Mouse (Mus musculus) frontal cortex, adult (tissue): Measurements from ENCODE around the gene Vash2.
"Not testable (repeated sequence)": the region's sequence is repeated elsewhere in the genome, so short reads cannot be mapped to it uniquely, and the experiment has no call there.

Experiments used
- ATAC-seq: cut with Nextera tagmentation; 2 replicates; pipeline ENCODE4 v1.9.2; 2017; ENCODE audit warnings: mild to moderate bottlenecking, moderate library complexity, mixed read lengths; ENCODE audit not compliant: low TSS enrichment

The Vash2 gene

DNA sequence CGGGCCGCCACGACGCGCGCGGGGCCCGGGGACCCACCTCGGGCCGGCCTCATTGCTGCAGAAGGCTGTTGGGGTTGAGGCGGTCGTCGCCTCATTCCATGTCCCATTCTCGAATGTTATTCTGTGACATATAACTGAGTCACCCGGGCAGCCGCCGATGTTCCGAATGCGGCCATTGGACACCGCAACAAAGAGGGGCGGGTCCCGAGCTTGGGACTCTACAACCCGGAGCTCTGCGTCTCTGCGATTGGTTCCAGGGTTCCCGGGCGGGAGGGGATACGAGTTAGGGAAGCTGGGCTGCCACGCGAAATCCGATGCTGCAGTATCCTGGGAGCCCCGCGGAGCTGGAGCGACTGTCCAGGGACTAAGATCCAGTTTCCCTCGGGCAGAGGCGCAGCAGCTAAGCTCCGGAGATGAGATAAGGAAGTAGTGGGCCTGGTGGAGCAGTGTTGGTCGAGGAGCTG lies at the start of gene Vash2:
Gene Vash2, minus strand, starts transcription at position 197 of the 464 bp plus-strand sequence.
- ATAC-seq, result peak; percentile 87

GRCm38 (mm10) chr1:191026021-191026713 lies 47.1 kb upstream of the Vash2 start, which contains the start of gene Flvcr1:
Gene Flvcr1 (minus strand): TSS chr1:191026158.
- ATAC-seq, result peak; percentile 97

- peak; percentile 35 for ATAC-seq
These were observed 46.2 kb upstream of the Vash2 start for GRCm38 (mm10) chr1:191025016-191026012.

GRCm38 (mm10) chr1:191023806-191024205 lies 44.7 kb upstream of the Vash2 start:
- ATAC-seq, result not testable (repeated sequence)

DNA sequence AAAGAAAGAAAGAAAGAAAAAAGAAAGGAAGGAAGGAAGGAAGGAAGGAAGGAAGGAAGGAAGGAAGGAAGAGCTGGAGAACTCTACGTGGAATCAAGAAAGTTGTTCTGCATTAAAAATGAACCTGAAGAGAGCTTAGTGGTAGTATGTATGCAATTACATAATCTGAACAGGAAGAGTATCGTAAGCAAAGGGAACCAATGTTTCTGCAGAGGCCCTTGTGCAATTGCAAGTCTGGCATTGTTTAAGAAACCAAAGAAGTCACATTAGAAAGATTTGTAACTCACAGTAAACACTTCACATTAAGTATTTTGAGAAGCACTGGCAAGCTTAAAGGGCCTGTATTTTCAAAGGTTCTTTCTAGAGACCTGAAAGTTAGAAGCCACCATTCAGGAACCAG lies 44.0 kb upstream of the Vash2 start:
- ATAC-seq, result no peak

DNA sequence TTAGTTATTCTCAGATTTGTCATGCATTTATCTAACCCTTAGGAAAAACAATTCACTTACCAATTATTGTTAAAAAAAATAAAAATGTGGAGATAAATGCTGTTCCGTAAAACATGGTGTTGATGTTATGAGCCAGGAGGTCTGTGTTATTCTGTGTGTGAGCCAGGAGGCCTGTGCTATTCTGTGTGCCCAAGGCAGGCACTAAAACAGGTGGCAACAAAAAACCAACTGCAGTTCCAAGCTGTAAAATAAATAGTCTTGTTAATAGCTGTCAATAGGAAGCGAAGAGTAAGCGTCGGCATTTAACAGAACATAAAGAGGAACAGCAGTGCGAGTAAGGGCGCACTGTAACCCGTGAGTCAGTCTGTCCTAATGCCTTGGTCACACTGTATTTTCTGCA lies 41.9 kb upstream of the Vash2 start:
- no peak for ATAC-seq

DNA sequence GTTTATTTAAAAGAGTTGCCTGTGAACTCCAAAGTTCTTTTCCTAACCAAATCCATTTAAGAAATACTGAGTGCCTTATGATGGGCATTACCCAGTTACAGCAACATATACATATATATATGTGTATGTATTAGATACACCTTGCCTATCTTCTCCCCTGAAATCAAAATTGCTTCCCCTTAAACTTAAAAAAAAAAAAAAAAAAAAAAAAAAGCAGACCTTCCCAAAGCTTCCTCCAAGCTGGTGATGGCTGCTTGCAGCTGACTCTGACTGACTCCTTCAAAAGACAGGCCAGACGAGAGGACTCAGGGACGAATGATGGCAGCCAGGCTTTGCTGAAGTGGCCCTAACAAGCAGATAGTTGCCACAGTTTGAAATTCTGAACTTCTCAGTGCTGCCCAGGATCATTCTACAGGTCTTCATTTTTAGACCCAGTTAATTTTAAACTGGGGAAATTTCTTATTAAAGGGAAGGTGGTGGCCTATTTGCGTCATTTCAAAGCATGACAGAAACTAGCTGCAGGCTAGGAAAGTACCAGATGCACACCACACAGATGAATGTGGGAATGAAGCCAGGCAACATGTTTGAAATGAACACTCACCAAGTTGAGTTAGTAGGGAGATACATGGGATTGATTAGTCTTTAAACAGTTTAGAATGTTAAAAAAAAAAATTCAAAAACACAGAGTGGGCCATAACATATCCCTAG lies 41.3 kb upstream of the Vash2 start:
- no peak for ATAC-seq

GRCm38 (mm10) chr1:191019803-191020202 lies 40.7 kb upstream of the Vash2 start:
- ATAC-seq, result no peak

DNA sequence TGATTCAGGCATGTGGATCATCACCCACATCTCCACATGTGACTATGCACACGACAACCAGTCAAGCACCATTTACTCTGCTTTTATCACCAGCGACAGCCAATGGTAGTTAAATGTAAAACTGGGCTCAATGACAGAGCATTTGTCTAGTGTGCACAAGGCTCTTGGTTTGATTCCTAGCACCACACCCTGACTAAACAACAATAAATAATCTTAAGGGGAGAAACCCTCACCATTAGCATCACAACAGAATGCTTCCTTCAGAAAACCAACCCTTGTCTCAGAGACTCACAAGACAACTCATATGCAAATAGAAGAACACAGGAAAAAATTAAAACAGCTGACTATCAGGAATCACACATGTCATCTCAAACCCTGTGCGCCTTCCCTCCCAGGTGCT lies 35.2 kb upstream of the Vash2 start:
- ATAC-seq, result no peak

- ATAC-seq, result no peak
These were observed 29.6 kb upstream of the Vash2 start for GRCm38 (mm10) chr1:191008707-191009106.

- no peak for ATAC-seq
These were observed 23.1 kb upstream of the Vash2 start for GRCm38 (mm10) chr1:191002201-191002600.

DNA sequence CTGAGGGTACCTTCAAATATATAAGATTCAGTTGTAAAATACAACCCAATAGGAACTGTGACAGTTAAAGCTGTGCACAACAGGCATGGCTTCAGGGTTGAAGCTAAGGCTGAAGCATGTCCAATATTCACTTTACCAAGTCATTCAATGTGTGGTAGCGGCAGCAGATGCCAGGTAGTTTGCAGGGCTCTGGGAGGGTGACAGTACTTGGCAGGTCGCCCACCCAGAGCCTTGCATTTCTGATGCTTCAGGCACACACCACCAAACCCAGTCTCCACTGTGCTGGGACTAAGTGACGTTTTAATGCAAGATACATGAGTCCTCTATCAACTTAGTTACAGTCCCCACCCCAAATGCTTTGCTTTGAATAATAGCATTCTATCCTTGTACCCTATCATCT lies 21.6 kb upstream of the Vash2 start:
- no peak for ATAC-seq

DNA sequence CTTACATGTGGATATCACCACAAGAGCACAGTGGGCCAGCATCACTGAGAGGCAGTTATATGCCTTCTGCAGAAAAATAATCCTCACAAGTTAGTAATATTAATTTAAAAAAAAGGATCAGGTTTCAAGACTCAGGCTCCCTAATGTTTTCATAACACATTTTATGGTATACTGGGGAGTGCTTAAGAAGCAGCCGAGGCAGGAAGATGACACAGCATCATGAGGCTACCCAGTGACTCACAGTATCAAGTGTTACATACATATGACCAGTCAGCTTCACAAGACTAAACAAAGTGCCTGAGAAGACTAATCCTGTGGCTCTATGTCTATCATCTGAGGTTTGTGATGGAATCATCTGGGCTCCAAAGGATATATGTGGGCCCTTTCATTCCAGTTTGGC lies 18.9 kb upstream of the Vash2 start:
- no peak for ATAC-seq

- ATAC-seq, result no peak
These were observed 17.3 kb upstream of the Vash2 start for GRCm38 (mm10) chr1:190996346-190996877.

DNA sequence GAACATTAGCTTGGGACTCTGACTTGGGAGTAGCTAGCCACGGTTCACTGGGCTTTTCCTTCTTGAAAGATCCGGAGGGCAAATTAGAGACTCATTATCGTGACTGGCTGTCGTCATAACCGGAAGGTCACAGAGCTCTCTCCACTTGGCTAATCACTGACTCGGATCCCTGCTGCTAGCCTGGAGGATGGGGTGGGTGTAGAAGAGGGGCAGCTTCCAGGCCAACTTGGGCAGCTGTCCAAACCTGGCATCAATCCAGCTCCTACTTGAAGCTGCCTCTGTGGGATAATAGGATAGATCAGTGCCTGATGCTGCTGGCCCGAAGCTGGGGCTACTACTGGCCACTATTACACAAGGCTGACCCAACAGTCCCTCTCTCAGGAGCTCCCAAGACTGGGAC lies 16.5 kb upstream of the Vash2 start:
- ATAC-seq, result no peak

GRCm38 (mm10) chr1:190989437-190990082 lies 10.5 kb upstream of the Vash2 start:
- ATAC-seq, result no peak

GRCm38 (mm10) chr1:190981412-190981811 lies 2.3 kb upstream of the Vash2 start:
- ATAC-seq, result no peak

- ATAC-seq, result no peak
These were observed 1.4 kb upstream of the Vash2 start for GRCm38 (mm10) chr1:190980470-190980869.

DNA sequence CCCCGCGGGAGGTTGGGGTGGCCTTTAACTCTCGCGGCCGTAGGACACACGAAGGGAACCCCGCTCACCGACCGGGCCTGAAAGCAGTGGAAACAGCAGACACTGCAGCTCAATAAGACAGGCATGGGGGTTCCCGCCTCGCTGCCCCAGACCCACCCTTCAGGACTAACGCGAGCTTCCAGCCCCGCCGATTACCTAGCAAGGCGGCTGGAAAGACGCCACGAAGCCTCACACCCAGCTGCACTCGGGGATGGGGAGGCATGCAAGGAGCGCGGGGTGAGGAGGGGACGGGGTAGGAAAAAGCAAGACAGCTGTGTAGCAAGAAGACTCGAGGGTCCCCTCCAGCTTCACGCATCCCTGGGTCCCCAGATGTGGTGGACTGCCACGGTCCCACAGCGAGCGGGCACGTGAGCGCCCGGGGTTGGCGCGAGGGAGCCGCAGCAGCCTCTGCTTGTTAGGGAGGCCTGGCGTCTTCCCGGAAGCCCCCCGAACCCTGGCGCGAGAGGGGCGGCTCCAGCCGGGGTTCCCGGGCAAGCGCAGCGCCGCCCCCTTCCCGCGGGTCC lies 504 bp downstream of the Vash2 start:
- ATAC-seq, result no peak

- no peak for ATAC-seq
These were observed 1.1 kb downstream of the Vash2 start for GRCm38 (mm10) chr1:190978001-190978400.
